Mouse (Mus musculus) adrenal gland, postnatal 0 days (tissue): ENCODE data around the gene Tnfsf4. TPM values are rescaled to one million over a fixed set of nuclear protein-coding genes. Genes with fewer than 3 reads are reported as not detected.

Experiments
- polyA plus RNA-seq: library from polyadenylated mRNA; unstranded; fragments of >200 nt; fragmentation: Nextera tagmentation; extraction: Ambion mirVana; gene quantifications from 2 replicates; pipeline ENCODE4 v1.2.1, GENCODE M21; 2015

The Tnfsf4 gene
- polyA plus RNA-seq, result 0.10 TPM in 1 of 2 replicates, not detected in the other

DNA sequence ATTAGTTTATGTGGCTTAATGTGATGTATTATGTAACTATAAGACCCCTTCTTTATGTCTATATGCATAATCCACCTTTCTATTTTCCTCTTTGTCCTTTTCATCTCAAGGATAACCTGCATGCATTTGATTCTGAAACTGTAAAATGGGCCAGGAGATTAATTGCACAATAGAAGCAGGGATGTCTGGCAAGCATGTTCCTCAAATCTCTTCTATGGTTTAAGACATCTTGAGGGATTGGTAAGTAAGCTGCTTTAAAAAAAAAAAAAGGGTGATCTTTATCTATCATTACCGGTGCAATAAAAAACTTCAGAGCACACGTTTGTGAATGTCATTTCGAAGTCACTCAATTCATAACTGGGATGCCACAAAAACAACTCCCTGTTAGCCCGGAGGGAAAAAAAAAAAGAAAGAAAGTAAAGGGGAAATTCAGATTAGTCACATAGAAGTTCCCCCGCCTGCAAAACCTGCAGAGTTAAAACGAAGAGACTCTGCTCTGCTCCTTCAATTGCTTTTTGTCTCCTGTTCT is at the start of gene Tnfsf4:
Gene Tnfsf4, plus strand, starts transcription at position 479 of the 529 bp plus-strand sequence.

Other genes with a start within 250 kb of the Tnfsf4 start
- 0.24 and 0.33 TPM in 2 replicates for gene Tex50, start 236.1 kb upstream of the Tnfsf4 start, polyA plus RNA-seq
- 326 and 725 TPM in 2 replicates for gene Prdx6, start 144.2 kb upstream of the Tnfsf4 start, polyA plus RNA-seq
- 0.06 TPM in 1 of 2 replicates, not detected in the other for gene Tnfsf18, start 99.2 kb downstream of the Tnfsf4 start, polyA plus RNA-seq